Mouse (Mus musculus) heart, postnatal 25 days (tissue): ENCODE data around the gene Bhlhe23. TPM values are rescaled to one million over a fixed set of nuclear protein-coding genes. Genes with fewer than 3 reads are reported as not detected.
A peak's percentile ranks its signal among the peaks of the same experiment; 100 is the strongest.

Experiments used
- DNase-seq: peaks from one replicate; pipeline ENCODE4 v3.0.0; 2022; ENCODE audit warnings: low spot score
- intact Hi-C: fragments of 180-260 bp; cut with DNase I; formaldehyde crosslinking; loops from one replicate; pipeline ENCODE4 v1.15.1; 2025
- total RNA-seq, 2 experiments: library from RNA; stranded (reverse); gene quantifications; 2 replicates each; pipeline ENCODE4 v1.2.3; 2021

Gene Bhlhe23
- total RNA-seq, 2 experiments from 2014 or later = not detected

DNA sequence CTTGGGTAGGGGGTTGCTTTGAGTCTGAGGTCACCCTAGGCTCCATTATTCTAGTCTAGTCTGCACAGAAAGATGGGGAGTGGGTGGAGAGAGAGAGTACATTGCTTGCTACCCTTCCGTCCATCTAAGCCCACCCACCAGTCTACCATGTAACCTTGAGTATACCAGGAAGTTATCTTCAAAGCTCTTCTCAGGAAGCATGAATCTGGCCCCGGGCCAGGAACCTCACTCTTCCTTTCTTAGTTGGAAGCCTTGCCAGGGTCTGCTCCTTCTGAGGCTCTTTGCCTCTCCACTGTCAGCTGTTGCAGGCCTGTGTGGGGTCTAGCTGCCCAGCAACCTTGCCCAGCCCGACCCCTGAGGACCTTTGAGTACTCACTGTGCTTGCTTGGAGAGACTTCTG is 45.7 kb downstream of the Bhlhe23 start:
- intact Hi-C loops = no loop called here
- no peak for DNase-seq

DNA sequence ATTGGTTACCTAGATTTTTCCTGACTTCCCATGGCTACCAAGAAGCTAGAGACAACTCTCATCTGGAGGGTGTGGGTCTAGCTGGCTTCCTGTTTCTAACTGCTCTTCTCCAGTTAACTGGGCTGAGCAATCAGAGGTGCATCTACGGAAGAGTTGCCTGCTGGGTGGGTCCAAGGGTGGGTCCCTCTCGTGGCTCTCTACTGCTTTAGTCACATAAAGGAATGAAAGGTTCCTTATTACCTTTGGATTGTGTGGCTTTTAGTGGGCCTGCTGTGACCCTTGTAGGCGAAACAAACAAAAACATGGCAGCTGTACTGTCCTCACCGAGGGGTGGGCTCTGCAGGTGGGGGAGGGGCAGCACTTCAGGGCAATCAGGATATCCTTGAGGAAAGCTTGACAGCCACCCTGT is 49.1 kb downstream of the Bhlhe23 start:
- intact Hi-C loops = no loop called here

DNA sequence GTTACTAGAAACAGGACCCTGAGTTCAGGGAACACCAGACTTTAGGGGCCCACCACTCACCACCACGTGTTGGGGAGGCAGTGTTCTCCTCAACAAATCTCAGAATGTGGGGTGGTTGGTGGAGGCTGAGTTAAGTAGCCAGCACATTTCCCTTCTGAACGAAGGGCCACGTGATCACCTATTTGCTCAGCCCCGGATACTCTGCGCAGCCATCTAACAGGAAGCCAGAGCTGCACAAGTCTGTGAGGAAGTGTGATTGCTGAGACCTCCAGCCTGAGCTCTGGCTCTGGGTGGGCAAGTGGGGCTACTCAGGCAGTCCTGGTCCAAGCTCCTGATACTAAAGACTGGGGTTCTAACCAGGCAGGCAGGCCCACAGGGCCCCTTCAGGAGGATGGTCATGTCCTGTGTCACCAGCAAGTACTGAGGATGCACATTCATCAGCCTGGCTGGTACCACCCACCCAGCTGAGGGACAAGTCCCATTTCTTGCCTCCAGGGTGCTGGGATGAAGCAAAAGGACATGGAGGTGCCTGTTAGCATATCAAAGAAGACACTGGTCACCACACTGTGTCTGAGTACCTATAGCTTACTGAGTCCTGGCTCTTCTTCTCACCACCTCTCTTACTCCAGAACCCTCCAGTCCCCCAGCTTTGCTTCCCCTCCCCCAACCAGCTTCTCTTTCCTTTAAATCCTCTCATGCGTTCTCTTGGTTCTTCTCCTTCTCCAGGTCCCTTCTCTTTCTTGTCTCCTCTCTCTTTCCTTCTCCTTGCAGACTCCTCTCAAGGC is 49.9 kb downstream of the Bhlhe23 start:
- intact Hi-C loops = no loop called here
- no peak for DNase-seq

More for the DNA sequence above, 49.1 kb downstream of the Bhlhe23 start:
- no peak for DNase-seq

DNA sequence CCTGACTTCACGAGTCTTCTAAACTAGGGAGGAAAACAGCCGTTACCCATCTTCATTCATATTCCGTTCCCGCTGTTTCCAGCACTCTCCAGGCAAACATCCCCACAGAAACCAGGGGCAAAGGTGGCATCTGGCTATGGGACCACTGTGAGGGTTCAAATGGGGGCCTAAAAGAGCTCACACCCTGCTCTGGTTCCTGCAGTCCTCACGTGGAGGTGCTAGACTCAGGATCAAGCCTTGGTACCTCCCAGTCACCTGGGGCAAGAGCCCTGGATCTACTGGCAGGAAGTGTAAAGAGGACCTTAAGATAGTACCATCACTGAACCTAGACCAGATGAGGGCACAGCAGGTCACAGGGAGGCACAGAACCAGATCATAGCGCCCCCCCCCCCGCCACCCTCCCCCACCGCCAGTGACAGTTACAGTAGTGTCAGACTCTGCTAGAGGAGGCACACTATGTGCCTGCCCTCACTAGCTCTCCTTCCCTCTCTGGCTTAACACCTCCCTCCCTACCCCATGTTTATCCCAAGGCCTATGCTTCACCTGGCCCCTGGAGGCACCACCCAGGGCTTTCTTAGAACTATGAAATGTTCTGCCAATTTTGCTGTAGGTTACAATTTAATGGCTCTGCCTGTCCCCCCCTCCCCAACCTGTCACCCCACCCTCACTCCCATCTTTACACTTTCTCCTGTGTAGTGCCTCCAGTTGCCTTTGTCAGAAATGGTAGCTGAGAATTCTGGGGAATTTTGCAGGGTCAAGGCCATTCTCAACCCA is 50.7 kb downstream of the Bhlhe23 start:
- intact Hi-C loops = no loop called here
- DNase-seq = no peak

DNA sequence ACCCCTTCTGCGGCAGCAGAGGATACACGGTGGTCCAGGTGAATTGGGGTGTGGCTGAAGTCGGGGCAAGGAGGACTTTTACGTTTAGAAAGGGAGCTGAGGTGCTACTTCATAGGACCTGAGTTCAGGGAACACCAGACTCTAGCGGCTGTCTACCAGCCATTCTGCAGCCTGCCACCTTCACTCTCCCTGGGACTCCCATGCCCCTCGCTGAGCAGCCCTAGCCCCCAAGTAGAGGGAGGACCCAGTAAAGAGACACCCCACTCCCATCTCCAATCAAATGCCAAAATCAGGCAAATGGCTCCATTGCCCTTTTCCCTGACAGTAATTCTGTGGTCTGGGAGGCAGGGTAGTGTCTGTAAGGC is 51.3 kb downstream of the Bhlhe23 start:
- intact Hi-C loops = no loop called here
- DNase-seq = no peak

DNA sequence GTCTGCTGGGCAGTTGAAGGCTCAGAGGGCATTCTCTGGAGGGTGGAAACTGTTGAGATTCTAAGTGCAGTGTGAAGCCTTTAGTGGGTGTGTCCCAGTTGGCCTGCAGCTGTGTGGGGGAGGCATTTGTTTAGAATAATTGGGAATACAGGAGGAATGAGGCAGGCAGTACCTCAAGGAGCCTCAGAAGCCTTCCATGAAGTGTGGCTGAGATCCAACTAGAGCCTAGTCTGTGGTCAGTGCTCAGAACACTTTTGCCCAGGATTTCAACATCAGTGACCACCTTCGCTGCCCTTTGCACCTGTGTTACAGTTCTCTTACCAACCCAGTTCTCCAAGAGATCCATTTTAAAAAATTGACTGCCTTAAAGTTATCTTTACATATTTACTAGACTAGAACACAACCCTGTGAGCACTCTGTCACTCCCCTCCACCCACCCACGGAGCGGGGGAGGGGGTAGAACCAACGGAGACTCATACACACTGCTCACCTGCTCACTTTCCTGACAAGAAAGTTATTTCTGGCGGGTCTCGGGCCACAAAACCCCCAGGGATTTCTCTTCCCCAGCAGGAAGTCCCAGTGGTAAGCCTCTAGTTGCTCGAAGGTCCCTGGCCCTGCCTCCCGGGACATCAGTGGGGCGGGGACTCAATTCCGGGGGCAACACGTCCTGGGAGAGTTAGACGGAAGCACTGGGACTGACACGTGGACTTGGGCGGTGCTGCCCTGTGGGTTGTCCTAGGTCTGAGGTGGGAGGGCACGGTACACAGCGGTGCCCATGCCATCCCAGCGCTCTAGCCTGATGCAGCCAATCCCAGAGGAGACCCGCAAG is 51.9 kb downstream of the Bhlhe23 start, which contains the start of gene Slc17a9:
TSS of gene Slc17a9 (plus strand) at position 679 of the 829 bp plus-strand sequence.
- intact Hi-C loops = no loop called here
- DNase-seq = peak; percentile 49

Other genes starting within 250 kb of the Bhlhe23 start
- 10 to 100 TPM; 14.4 to 14.6 TPM for gene Mrgbp, start 195.6 kb downstream of the Bhlhe23 start, total RNA-seq
- gene Ogfr, start 187.7 kb downstream of the Bhlhe23 start, total RNA-seq = 10 to 100 TPM; 33.0 to 34.3 TPM
- gene Col9a3, start 179.1 kb downstream of the Bhlhe23 start, total RNA-seq = under 1 TPM; 0.14 to 0.62 TPM
- gene Tcfl5, start 134.2 kb downstream of the Bhlhe23 start, total RNA-seq = under 1 TPM in 1 of 2 experiments, not detected in 1; 0.17 TPM
- gene Dido1, start 66.9 kb downstream of the Bhlhe23 start, total RNA-seq = 10 to 100 TPM; 27.2 to 31.4 TPM
- 10 to 100 TPM; 62.9 to 64.3 TPM for gene Gid8, start 66.8 kb downstream of the Bhlhe23 start, total RNA-seq
- gene Slc17a9, start 51.6 kb downstream of the Bhlhe23 start, total RNA-seq = under 1 TPM in 1 of 2 experiments, not detected in 1; 0.39 TPM
- 10 to 100 TPM; 35.6 to 35.7 TPM for gene Ythdf1, start 144.0 kb upstream of the Bhlhe23 start, total RNA-seq
- gene Birc7, start 152.1 kb upstream of the Bhlhe23 start, total RNA-seq = not detected
- gene Nkain4, start 177.8 kb upstream of the Bhlhe23 start, total RNA-seq = 10 to 100 TPM in 1 of 2 experiments, 1 to 10 TPM in 1; 8.0 to 11.4 TPM
- gene Arfgap1, start 190.3 kb upstream of the Bhlhe23 start, total RNA-seq = 10 to 100 TPM; 32.5 to 33.2 TPM
- gene Col20a1, start 209.6 kb upstream of the Bhlhe23 start, total RNA-seq = under 1 TPM; 0.34 to 0.50 TPM